Mouse (Mus musculus): ENCODE measurements around the gene Sema7a. TPM values are rescaled to one million over a fixed set of nuclear protein-coding genes. Genes with fewer than 3 reads are reported as not detected.

Sema7a gene
- total RNA-seq, 2 experiments from 2014 or later, result 87.3 to 90.3 TPM

- peak in 1 of 2 experiments; percentile 2 for DNase-seq
Measured at GRCm38 (mm10) chr9:57938225-57939055, 1.5 kb upstream of the Sema7a start.

GRCm38 (mm10) chr9:57940349-57940794 is 460 bp downstream of the Sema7a start:
- DNase-seq, result no peak

- peak in 1 of 2 experiments; percentile 49 for DNase-seq
Measured at GRCm38 (mm10) chr9:57940861-57941638, 1.1 kb downstream of the Sema7a start.

- peak in 1 of 2 experiments; percentile 3 for DNase-seq
Measured at GRCm38 (mm10) chr9:57942039-57942438, 2.1 kb downstream of the Sema7a start.

- no peak for DNase-seq
Measured at GRCm38 (mm10) chr9:57943067-57943466, 3.2 kb downstream of the Sema7a start.

GRCm38 (mm10) chr9:57944572-57944971 is 4.7 kb downstream of the Sema7a start:
- DNase-seq, result no peak

- DNase-seq, result no peak
Measured at GRCm38 (mm10) chr9:57945771-57946616, 6.1 kb downstream of the Sema7a start.

GRCm38 (mm10) chr9:57947381-57948030 is 7.6 kb downstream of the Sema7a start:
- no peak for DNase-seq

- no peak for DNase-seq
Measured at GRCm38 (mm10) chr9:57948333-57948931, 8.5 kb downstream of the Sema7a start.

GRCm38 (mm10) chr9:57949102-57949704 is 9.3 kb downstream of the Sema7a start:
- DNase-seq, result no peak

- DNase-seq, result no peak
Measured at GRCm38 (mm10) chr9:57949879-57950278, 10.0 kb downstream of the Sema7a start.

GRCm38 (mm10) chr9:57950519-57950918 is 10.6 kb downstream of the Sema7a start:
- DNase-seq, result peak; percentile 58 to 75

- no peak for DNase-seq
Measured at GRCm38 (mm10) chr9:57951993-57952392, 12.1 kb downstream of the Sema7a start.

GRCm38 (mm10) chr9:57954962-57955744 is 15.2 kb downstream of the Sema7a start:
- DNase-seq, result no peak

- DNase-seq, result no peak
Measured at GRCm38 (mm10) chr9:57955764-57956163, 15.9 kb downstream of the Sema7a start.

GRCm38 (mm10) chr9:57956196-57956837 is 16.4 kb downstream of the Sema7a start:
- no peak for DNase-seq

- no peak for DNase-seq
Measured at GRCm38 (mm10) chr9:57956838-57957236, 16.9 kb downstream of the Sema7a start.

GRCm38 (mm10) chr9:57958615-57959014 is 18.7 kb downstream of the Sema7a start:
- DNase-seq, result no peak

GRCm38 (mm10) chr9:57959399-57959798 is 19.5 kb downstream of the Sema7a start:
- no peak for DNase-seq
